Mouse (Mus musculus): ENCODE results near the gene Mrps18b.
"Not testable (repeated sequence)": the region's sequence is repeated elsewhere in the genome, so short reads cannot be mapped to it uniquely, and the experiment has no call there.

The Mrps18b gene

DNA sequence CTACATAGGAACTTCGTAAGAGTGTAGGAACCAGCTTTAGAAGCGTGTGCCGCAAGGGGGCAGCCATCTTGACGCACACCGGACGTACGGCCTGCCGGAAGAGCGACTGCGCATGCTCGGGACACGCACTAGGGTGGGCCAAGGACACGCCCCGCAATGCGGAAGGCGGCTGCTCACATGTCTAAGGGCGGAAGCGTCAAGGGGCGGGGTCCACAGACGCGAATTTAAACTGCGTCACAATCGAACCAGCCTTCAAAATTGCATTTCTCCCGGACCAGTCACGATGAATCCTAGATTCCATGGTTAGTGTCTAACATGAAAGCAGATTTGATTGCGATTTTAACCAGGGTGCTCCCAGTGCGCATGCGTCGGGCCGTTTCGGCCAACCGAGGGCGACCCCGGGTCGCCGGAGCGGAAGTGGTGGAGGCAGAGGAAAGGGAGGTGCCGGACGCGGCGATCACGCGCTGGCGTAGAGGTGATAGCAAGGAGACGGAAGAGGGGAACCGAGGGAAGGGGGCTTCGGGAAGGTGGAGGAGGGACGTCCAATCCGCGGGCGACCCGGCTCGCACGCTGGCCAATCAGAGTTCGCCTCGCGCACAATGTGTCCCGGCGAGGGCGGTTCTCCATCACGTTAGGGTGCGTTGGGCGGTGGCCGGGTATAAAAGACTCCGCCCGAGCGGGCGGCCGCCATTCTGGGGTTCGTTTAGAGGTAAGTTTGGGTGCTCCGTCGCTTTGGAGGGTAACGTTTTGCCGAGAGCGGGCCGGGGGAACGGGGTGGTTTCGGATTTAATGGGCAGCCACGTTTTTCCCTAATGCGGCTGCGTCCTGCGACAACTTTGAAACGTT lies at the start of gene Mrps18b, which contains the start of gene Ppp1r10:
TSS of gene Mrps18b (minus strand) at position 93 of the 846 bp plus-strand sequence.
TSS of gene Ppp1r10 (plus strand) at position 138 of the 846 bp plus-strand sequence.
- peak; percentile 99 for DNase-seq (ENCODE audit: low spot score)

DNA sequence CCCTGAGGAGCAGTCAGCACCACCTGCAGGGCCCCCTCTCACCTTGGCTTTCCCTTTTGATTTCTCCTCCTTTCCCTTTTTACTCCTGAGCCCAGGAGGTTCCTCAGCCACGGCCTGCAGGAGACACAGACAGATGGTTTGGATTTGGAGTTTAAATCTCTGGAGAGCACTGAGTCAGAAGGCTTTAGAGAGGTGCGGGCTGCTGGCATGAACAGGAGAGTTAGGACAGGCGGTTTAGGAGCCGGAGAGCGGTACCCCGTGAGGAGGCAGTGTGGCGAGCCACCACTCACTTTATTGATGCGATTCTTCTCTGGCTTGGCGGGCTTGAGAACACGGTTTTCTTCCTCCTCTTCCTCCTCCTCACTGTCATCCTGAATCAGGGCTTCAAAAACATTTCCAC lies 47.1 kb upstream of the Mrps18b start:
- DNase-seq (ENCODE audit: low spot score): no peak

DNA sequence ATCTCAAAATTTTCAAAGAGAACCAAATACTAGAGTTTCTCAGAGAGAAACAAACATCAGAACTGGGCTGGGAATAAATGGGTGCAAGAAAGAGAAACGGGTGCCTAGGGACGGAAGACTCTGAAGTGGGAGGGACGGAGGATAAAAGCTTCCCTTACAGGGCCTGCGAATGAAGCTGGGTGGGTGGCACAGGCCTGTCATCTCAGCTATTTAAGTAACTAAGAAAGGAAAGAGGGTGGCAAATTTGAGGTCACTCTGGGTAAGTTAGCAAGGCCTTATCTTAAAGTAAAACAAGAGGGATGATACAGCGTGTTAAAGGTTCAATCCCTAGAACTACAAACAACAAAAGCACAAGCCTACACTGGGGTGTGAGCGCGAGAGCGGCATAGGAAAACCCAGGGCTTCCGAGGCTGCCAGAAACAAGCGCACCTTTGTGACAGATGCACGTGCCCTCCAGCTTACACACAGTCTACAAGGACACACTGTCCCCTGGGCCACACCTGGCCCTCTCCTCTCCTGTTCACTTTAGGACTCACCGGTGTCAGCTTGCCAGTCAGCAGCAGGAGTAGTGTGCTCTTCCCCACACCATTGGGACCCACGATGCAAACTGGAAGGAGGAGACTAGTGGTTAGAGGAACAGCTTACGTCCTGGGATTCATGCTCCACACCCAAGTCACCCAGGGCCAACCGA lies 42.5 kb upstream of the Mrps18b start:
- no peak for DNase-seq (ENCODE audit: low spot score)

DNA sequence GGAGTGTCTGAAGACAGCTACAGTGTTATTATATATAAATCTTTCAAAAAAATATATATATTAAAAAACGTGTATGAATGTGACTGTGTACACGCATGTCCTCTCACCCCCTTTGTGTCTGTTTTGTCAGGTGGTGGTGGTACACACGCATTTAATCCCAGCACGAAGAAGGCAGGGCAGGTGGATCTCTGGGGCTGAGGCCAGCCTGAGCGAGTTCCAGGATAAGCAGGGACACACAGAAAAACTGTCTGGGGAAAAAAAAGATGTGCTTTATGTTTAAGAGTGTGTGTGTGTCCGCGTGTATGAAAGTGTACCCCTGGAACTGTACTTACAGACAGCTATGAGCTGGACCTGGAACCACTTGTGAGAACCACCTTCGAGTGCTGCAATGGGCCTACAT lies 38.5 kb upstream of the Mrps18b start:
- no peak for DNase-seq (ENCODE audit: low spot score)

DNA sequence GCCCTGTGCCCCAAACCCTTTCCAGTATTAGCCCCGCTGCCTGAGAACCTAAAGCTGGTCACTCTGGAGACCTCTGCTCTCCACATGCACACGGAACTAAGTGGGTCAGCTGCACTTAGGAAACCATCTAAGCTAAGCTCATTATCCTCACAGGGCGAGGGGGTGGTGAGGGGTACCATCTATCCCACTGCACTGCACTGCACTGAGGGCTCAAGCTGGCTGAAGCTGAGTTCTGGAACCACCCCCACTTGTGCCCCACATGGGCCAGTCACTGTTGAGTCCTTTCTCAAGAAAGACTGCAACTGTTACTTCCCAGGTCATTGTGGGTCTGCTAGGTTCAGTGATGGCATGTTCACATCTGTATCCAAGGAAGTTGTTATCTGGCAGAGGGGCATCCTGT lies 36.4 kb upstream of the Mrps18b start:
- DNase-seq (ENCODE audit: low spot score): not testable (repeated sequence)

DNA sequence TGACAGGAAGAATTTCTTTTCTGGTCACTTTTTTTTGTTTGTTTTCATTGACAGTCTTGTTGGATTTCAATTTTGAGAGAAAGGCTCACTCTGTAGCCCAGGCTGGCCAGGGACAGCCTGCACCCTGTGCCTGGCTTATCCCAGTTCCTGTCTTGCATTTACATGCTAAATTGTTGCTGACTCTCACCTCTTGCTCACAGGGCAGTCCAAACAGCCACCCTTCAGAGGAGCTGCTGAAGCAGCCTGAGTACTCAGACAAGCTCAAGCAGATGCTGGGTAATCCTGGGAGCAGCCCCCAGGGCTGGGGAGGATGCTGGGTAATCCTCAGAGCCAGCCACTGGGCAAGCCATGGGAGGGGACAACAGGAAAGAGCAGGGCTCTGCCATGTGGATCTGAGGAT lies 34.8 kb upstream of the Mrps18b start:
- not testable (repeated sequence) for DNase-seq (ENCODE audit: low spot score)

DNA sequence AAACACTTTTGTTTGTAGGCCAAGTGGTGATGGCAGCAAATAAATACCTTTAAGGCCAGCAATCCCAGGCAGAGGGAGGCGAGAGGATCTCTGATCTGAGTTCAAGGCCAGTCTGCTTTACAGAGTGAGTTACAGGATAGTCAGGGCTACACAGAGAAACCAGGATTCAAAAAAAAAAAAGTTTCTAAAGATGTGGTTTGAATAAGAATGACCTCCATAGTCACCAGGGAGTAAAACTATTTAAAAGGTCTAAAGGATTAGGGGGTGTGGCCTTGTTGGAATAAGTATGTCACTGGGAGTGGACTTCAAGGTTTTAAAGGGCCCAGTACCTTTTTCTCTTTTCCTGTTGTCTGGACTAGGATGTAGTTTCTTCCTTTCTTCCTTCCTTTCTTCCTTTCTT lies 23.8 kb upstream of the Mrps18b start:
- DNase-seq (ENCODE audit: low spot score): no peak

DNA sequence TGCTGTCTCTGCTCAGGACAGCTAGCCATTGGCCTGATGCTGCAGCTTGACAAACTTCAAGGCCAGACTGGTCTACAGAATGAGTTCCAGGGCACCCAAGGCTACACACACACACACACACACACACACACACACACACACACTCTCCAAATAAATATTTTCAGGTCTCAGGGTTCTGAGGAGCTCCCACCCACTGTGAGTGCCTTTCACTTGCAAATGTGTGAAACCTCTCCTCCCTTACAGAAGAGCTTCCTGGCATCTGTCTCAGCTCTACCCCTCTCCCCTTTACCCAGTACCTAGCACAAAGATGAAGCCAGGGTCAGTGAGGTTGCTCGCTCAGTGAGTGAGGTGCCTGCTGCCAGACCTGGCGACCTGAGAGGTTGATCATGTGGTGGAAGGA lies 22.9 kb upstream of the Mrps18b start:
- DNase-seq (ENCODE audit: low spot score): no peak

DNA sequence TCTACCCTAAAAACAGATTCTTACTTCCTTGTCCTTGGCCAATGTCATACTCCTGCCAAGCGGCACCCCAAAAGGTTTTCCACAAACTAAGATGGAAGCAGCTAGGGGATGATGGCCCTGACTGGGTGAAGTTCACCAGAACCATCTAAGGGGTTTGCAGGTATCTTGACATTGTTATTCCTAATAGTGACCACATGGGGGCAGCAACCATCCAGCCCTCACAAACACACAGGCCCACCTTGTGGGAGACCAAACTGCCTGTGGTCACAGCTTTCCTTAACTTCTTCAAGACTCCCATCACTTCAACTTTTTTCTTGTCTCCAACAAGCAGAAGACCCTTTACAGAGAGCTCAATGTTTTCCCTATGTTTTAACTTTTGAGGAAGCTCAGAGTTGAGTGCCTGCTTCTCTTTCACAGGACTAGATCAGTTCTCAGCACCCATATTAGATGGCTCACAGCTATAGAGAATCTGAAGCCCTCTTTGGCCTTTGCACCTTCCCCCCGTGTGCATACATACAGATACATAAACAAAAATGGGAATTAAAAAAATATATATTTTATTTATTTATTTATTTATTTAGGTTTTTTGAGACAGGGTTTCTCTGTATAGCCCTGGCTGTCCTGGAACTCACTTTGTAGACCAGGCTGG lies 21.6 kb upstream of the Mrps18b start:
- DNase-seq (ENCODE audit: low spot score): no peak

DNA sequence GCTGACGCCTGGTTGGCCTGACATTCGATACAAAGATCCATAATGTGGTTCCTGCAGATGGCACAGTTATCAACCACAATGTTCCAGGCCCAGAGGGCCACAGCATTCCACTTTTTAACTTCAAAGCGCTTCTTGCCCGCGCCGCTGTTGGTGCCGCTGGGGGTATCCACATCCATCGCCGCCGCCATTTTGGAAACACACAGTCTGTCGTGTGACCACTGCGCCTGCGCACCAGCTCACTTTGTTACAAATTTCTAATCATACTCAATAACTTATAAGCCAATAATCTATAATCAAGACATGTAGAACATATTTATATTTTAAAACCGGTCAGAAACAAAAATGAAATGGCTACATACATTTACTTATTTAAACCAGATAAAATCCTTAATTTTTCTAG lies 19.6 kb upstream of the Mrps18b start:
- not testable (repeated sequence) for DNase-seq (ENCODE audit: low spot score)

DNA sequence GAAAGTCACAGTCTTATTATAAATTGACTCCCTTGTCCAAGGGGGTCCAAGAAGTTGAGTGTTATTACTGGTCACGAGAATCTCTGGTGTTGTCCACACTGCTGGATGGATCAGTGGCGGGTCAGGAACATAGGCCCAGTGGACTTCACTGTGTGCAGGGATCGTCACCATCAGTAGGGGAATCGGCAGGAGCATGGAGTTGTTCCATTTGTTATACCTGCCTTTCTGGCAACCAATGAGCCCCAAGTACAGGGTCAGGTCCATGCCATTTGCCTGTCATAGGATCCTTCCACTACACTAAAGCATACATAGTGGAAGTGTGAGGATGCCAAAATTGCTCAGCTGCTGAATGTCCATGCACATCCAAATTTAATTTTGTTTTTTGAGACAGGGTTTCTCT lies 16.4 kb upstream of the Mrps18b start:
- no peak for DNase-seq (ENCODE audit: low spot score)

DNA sequence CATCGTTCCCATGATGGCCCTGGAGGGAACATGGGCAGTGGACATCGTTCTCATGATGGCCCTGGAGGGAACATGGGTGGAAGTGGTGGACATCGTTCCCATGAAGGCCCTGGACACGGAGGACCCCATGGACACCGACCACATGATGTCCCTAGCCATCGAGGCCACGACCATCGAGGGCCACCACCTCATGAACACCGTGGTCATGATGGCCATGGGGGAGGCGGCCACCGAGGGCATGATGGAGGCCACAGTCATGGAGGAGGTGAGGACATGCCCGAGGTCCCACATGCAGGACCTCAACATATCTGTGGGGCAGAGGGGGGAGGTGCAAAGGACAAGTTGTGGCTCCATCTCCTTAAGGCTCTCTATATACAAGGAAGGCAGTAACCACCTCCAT lies 14.4 kb upstream of the Mrps18b start:
- no peak for DNase-seq (ENCODE audit: low spot score)

DNA sequence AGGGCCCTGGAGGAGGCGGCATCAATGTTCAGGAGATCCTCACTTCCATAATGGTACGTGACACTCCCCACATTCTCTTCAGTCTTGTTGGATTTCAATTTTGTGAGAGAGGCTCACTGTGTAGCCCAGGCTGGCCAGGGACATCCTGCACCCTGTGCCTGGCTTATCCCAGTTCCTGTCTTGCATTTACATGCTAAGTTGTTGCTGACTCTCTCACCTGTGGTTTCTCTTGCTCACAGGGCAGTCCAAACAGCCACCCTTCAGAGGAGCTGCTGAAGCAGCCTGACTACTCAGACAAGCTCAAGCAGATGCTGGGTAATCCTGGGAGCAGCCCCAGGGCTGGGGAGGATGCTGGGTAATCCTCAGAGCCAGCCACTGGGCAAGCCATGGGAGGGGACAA lies 13.3 kb upstream of the Mrps18b start:
- DNase-seq (ENCODE audit: low spot score): no peak

DNA sequence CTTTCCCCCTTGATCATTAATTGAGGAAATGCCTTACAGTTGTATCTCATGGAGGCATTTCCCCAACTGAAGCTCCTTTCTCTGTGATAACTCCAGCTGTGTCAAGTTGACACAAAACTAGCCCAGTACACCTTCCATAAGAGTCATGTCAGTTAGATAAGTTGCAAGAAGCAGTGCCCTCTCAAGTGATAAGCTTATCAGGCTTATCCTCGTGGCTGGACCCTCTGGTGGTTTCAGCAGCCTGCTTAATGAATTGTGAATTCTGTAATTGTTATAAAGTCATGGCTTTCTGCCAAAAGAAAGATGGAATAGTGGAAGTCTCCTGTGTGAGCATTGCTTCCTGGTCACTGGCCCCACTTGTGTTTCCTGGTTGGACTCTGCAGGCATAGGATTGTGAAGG lies 11.3 kb upstream of the Mrps18b start:
- DNase-seq (ENCODE audit: low spot score): no peak

DNA sequence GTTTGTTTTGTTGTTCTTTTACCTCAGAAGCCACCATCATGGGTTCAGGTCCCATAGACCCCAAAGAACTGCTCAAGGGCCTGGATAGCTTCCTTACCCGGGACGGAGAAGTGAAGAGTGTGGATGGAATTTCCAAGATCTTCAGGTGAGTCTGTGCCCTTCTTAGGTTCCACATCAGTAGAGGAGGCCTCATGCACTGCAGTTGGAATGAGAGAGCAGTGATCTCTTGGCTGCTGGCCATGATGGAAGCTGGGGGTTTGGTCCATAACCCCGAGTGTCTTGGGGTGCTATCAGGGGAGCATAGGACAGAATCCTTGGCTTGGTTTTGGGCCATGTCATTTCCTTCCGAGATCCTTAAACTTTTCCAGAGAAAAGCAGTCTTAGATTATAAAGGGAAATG lies 7.1 kb upstream of the Mrps18b start:
- no peak for DNase-seq (ENCODE audit: low spot score)

DNA sequence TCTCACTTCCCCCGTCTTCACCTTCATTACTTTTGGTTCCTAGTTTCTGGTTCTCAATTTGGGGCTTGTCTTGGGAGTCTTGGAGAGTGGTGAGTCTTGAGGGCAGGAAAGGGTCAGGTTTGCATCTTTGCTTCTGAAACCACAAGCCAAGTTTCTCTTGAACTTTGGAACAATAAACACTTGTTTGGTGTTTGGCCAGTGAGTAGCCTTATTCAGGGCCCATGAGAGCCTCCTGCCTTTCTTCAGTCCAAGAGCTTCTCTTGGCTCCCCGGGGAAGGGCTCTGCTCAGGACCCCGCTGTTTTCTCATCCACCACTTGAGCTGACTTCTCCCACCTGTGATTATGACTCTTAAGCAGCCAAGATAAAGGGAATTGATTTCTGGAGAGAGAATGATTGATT lies 6.4 kb upstream of the Mrps18b start:
- DNase-seq (ENCODE audit: low spot score): no peak

DNA sequence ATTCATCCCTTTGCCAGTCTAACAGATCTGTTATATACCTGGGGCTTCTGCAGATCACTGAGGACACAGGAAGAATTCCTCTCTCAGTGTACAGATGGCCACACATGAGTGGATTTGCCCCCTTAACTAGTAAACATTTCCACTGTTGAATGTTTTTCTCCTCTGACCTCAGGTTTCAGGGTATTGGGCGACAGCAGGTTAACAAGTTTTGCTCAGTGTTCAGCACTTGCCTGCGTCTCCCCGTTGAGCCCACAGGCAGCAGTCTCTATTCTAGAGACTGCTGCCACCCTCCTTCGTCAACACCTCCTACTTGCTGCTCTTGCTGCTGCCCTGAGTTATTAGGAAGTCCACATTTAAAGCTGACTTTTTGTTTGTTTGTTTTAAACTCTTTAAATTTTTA lies 5.5 kb upstream of the Mrps18b start:
- DNase-seq (ENCODE audit: low spot score): no peak

DNA sequence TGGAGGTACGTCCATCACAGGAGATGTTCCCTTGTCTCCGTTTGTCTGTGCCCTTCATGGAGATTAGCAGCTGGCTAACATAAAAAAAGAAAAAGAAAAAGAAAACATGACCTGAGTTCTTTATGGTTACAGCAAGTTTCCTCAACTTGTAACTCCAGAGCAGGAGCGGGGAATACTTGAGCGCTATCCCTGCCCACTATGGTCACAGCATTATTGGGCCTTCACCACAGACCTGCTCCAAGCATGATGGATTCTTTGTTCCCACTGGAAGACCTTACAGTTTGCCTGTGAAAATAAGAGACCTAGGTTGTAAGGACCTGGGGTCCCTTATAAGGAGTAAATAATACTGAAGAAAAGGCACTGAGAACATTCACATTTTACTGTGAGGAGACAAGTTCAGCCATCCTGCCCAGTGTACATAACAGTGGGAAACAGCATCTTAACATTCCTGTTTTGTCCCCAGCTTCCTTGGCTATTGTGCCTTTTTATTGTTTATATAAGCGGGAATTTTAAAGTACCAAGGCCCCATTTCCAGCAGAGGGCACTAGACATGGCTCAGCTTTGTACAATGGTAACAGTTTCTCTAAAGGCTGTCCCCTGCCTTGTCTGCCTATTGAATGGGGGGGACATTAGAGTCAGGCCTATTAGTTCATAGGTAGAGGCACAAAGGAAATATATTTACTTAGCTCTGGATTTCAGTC lies 4.8 kb upstream of the Mrps18b start:
- no peak for DNase-seq (ENCODE audit: low spot score)

DNA sequence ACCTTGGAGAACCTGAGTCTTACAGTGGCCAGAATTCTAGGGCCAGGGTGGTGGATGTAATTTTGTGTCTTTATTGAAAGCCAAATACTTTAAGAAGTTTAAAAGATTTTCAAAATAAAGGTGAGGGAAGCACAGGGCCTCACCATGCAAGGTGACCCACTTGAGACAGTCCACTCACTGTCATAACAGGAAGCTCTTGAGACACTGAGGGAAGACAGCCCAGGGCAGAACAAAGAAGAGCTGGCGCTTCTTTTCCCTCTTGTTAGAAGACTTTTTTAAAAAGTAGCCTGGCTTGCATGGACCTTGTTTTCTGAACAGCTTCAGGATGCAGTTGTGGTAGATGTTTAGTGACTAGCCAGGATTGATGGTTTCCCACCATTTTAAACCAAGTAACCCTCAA lies 4.2 kb upstream of the Mrps18b start:
- DNase-seq (ENCODE audit: low spot score): no peak

DNA sequence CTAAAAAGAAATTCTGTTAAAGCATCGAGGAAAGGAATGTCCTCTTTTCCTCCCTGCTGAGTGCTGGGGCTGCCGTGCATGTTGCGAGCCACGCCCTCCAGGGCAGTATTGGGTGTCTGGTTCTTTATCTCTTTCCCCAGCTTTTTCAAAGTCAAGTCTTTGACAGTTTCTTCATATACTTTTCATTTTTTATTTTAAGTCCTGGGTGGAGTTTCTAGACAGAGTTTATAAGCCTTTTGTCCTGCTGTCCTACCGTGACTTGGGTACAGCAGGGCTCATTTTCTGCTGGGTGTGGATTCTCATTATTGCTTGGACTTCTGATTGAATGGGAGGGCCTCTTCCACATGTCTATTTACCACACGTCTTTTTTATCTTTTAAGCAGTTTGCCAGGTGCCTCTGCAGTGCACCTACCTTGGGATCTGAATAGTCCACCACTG lies 3.7 kb upstream of the Mrps18b start:
- DNase-seq (ENCODE audit: low spot score): no peak

DNA sequence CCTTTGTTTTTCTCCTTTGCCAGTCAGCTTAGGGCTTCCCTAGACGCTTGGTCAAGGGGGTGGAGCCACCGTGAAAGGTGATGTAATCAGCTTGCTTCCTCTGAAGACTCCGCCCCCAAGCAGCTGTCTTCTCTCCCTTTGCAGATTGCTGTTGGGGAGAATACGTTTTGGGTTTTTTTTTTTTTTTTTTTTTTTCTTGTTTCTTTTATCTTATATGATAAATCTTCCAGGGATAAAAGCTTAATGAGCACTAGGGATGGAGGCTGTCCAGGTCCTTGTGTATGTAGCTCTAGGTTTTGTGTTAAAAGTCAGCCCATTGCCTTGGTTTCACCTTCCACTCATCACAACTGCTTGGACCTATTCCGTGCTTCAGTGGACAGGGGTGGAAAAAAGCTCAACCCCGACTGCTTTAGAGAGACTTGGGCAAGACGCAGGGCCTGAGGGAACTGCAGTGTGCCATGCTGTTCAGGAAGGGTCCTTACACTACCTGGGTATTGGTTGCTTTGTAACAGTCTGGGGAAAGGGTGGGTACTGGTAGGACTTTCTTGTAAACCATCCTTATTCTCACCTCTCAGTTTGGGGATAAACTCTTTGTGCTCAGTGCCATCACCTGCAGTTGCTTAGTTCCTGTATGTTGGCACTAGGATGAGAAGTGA lies 3.0 kb upstream of the Mrps18b start:
- DNase-seq (ENCODE audit: low spot score): peak; percentile 87
